Mouse (Mus musculus) liver, embryonic 13.5 days (tissue): ENCODE measurements around the gene Sntg2. TPM values are rescaled to one million over a fixed set of nuclear protein-coding genes. Genes with fewer than 3 reads are reported as not detected.

Experiments used
- ATAC-seq: fragments of 200-750 bp; cut with Nextera tagmentation; 2 replicates; pipeline ENCODE4 v1.8.0; 2017; ENCODE audit warnings: low read depth, mild to moderate bottlenecking, moderate number of reproducible peaks, moderate library complexity
- DNase-seq: peaks from one replicate; pipeline ENCODE4 v3.0.0; 2022
- H3K27ac ChIP-seq: fragments of 300-500 bp; sonication (generic); 2 replicates; pipeline ENCODE4 v1.5.1; 2015; ENCODE audit warnings: moderate library complexity, mild to moderate bottlenecking, inconsistent platforms
- H3K27me3 ChIP-seq: fragments of 300-500 bp; sonication (generic); 2 replicates; pipeline ENCODE4 v1.6.1; 2015; ENCODE audit warnings: mild to moderate bottlenecking, inconsistent platforms
- H3K36me3 ChIP-seq: fragments of 300-500 bp; sonication (generic); 2 replicates; pipeline ENCODE4 v1.6.1; 2015; ENCODE audit warnings: mild to moderate bottlenecking, inconsistent platforms
- H3K4me1 ChIP-seq: fragments of 300-500 bp; sonication (generic); replicated peaks from 2 replicates; pipeline ENCODE4 v1.6.1; 2015; ENCODE audit warnings: inconsistent platforms
- H3K4me2 ChIP-seq: fragments of 300-500 bp; sonication (generic); 2 replicates; pipeline ENCODE4 v1.6.1; 2015; ENCODE audit warnings: inconsistent platforms, mild to moderate bottlenecking, moderate library complexity
- H3K4me3 ChIP-seq: fragments of 300-500 bp; sonication (generic); replicated peaks from 2 replicates; pipeline ENCODE4 v1.5.1; 2015; ENCODE audit warnings: mild to moderate bottlenecking, inconsistent platforms
- H3K9ac ChIP-seq: fragments of 300-500 bp; sonication (generic); 2 replicates; pipeline ENCODE4 v1.6.1; 2015; ENCODE audit warnings: mild to moderate bottlenecking, inconsistent platforms
- H3K9me3 ChIP-seq: fragments of 300-500 bp; sonication (generic); replicated peaks from 2 replicates; pipeline ENCODE4 v1.6.1; 2016; ENCODE audit warnings: inconsistent platforms
- whole genome bisulfite sequencing: fragments of 180-500 bp; shearing (Covaris S2); methylation state at CpG from one replicate; pipeline ENCODE4 v1.1.7; 2015; ENCODE audit not compliant: insufficient replicate concordance; 5-methylcytosine and 5-hydroxymethylcytosine counted together
- polyA plus RNA-seq: library from polyadenylated mRNA; unstranded; fragments of >200 nt; fragmentation: Nextera tagmentation; extraction: Ambion mirVana; gene quantifications from 2 replicates; pipeline ENCODE4 v1.2.1, GENCODE M21; 2015

The Sntg2 gene
- polyA plus RNA-seq, 1 experiment from 2014 or later = 0.29 TPM

DNA sequence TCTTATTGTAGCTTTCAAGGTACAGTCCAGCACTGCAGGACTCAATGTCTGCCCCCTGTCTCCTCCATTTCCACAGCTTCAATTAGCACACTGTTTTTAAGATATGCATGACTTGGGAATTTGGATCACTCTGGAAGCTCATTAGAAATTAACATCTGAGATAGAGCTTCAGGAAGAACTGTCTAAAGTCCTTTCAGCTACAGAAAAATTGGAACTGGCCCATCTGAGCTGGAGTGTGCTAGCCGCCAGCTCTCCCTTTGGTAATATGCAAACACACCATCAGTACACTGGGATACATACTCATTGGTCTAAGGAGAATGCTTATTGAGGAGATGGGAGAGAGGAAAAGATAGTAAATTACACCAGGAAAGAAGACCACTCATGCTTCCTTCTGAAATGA, 25.1 kb downstream of the Sntg2 start:
- Histone ChIP-seq H3K4me1 (no peaks in the 10 kb centered on the region), H3K36me3 (no peaks in the 10 kb centered on the region), H3K27ac (no peak overlapping the region), H3K9me3 (no peaks in the 10 kb centered on the region), H3K9ac (no peak overlapping the region), H3K27me3 (no peaks in the 10 kb centered on the region), H3K4me3 (no peak overlapping the region), H3K4me2 (no peak overlapping the region)
- ATAC-seq = no peak
- 65% methylated on average over 1 of the region's 1 CpGs for WGBS
- no peak for DNase-seq

DNA sequence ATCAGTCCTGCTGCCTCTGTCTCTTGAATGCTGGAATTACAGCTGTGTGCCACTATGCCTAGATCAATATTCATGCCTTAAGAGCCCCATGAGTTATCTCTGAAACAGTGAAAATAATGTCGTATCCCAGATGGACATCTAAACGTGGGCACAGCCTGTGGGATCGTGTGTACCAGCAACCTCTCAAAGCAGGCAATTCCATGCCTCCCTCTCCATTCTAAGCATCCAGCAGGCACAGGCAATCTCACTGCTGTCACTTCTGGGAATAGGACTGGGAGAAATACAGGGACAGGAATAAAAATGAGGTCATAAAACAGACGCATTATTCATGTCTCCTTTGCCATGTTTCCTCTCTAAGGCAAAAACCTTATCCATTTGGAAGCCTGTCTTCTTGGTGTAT, 25.9 kb downstream of the Sntg2 start:
- H3K4me3 ChIP-seq = no peak overlapping the region
- ATAC-seq (no peak), DNase-seq (no peak)
- no peak overlapping the region for H3K27ac ChIP-seq
- H3K9ac ChIP-seq = no peak overlapping the region
- WGBS = 68% methylated on average over 4 of the region's 4 CpGs
- no peaks in the 10 kb centered on the region for H3K27me3 ChIP-seq
- no peak overlapping the region for H3K4me2 ChIP-seq
- H3K4me1 ChIP-seq = no peaks in the 10 kb centered on the region
- H3K9me3 ChIP-seq = no peaks in the 10 kb centered on the region
- no peaks in the 10 kb centered on the region for H3K36me3 ChIP-seq

DNA sequence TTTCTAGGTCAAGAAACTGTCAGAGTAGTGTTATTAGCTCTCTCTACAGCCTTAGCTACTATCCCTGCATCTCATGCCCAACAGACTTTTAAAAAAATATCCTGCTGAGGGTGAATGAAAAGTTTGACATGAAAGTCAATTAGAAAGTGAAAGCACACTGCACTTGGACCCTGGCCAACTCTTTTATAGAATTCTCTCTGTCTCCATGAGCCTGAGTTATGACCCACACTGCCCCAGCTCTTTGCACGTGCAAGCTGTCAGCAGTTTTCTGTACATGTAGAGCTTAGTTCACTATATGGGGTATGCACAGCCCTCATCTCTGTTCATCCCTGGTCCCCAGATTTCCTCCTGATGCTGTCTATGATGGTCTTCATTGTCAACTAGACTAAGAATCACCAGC, 28.4 kb downstream of the Sntg2 start:
- Histone ChIP-seq H3K4me2 (no peak overlapping the region), H3K4me1 (no peaks in the 10 kb centered on the region), H3K36me3 (no peaks in the 10 kb centered on the region), H3K27ac (no peak overlapping the region), H3K9ac (no peak overlapping the region), H3K9me3 (no peaks in the 10 kb centered on the region), H3K27me3 (no peaks in the 10 kb centered on the region), H3K4me3 (no peak overlapping the region)
- DNase-seq (no peak), ATAC-seq (no peak)
- WGBS = 43% methylated on average over 1 of the region's 1 CpGs

DNA sequence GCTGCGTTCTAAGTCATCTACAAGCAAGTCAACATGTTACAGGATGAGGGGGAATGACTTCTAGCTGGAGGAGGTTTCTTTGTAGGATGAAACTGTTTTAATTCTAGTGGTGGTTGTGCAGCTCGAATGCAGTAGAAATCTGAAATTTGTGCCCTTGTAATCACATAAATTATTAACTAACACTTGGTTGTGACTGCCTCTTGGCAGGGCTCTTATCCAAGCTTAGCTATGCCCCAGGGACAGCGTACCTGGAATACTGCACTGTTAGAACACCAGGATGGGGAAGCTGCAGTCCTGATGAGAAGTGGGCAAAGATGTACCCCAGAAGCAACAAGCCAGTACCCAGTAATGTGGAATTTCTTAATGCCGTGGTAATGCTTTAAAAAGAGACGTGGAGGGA, 36.9 kb downstream of the Sntg2 start:
- DNase-seq (no peak), ATAC-seq (no peak)
- no peak overlapping the region for H3K4me2 ChIP-seq
- no peaks in the 10 kb centered on the region for H3K9me3 ChIP-seq
- H3K4me3 ChIP-seq = no peak overlapping the region
- no peaks in the 10 kb centered on the region for H3K36me3 ChIP-seq
- WGBS = 59% methylated on average over 5 of the region's 5 CpGs
- H3K27ac ChIP-seq = no peak overlapping the region
- no peaks in the 10 kb centered on the region for H3K4me1 ChIP-seq
- no peak overlapping the region for H3K9ac ChIP-seq
- no peaks in the 10 kb centered on the region for H3K27me3 ChIP-seq

DNA sequence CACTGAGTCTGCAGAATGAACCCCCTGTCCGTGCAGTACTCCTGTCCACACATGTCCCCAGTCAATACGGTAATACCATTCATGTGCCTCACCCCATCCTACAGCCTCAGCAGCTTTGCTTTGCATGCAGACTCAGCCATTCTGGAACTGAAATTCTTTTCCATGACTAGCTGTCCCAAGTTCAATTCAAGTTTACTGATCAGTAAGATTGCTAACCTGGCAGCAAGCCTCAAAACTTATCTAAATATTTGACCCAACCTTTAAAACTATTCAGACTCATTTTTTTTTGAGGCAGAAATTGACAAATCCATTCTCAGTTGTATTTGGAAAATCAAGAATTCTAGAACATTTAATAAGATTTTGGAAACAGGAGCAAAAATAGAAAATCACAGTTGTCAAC, 38.7 kb downstream of the Sntg2 start:
- DNase-seq = no peak
- Histone ChIP-seq H3K4me3 (no peak overlapping the region), H3K4me1 (no peaks in the 10 kb centered on the region), H3K27me3 (no peaks in the 10 kb centered on the region), H3K9me3 (no peaks in the 10 kb centered on the region), H3K27ac (no peak overlapping the region), H3K9ac (no peak overlapping the region), H3K36me3 (no peaks in the 10 kb centered on the region), H3K4me2 (no peak overlapping the region)
- WGBS = 73% methylated on average over 2 of the region's 2 CpGs
- ATAC-seq = no peak

DNA sequence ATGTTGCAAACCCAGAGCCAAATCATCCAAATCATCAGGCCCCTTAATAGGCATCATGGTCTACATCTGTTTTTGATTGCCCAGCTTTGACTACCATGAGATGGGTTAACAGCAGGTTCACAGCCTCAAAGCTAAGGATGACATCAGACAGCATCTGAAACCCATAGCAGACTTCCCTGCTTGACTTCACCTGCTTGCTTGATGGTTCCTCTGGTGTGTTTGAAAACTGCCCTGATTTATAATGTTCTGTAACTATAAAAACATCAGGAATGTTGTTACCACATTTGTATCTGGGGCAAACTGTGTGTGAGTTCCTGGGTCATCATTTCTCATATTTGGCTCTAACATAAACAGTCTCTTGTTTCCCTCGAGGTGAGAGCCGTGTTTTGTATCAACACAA, 55.2 kb downstream of the Sntg2 start:
- Histone ChIP-seq H3K4me3 (no peak overlapping the region), H3K27ac (no peak overlapping the region), H3K9me3 (no peaks in the 10 kb centered on the region), H3K4me2 (no peak overlapping the region), H3K27me3 (no peaks in the 10 kb centered on the region), H3K4me1 (no peaks in the 10 kb centered on the region), H3K9ac (no peak overlapping the region), H3K36me3 (no peaks in the 10 kb centered on the region)
- ATAC-seq (no peak), DNase-seq (no peak)
- WGBS = 53% methylated on average over 2 of the region's 2 CpGs

DNA sequence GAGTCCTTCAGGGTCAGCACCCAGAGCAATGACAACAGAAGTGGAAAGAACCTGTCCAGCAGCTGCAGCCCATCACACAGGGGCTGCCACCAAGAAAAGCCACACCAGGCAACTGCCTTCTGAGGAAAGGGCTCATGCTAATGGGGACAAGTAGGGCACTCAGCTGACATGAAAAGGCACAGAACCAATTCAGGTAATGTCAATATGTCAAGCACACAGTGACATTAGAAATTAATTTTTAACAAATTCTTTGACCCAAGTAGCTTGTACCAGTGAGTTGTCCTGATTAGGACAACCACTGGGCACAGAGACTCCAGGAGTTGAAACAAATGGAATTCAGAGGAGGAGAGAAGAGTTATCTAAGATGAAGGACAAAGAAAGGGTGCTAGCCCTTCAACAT, 60.2 kb downstream of the Sntg2 start:
- Histone ChIP-seq H3K4me3 (no peak overlapping the region), H3K36me3 (no peaks in the 10 kb centered on the region), H3K27me3 (no peaks in the 10 kb centered on the region), H3K27ac (no peak overlapping the region), H3K4me2 (no peak overlapping the region), H3K9ac (no peak overlapping the region), H3K4me1 (no peaks in the 10 kb centered on the region), H3K9me3 (no peaks in the 10 kb centered on the region)
- no peak for ATAC-seq
- no peak for DNase-seq

DNA sequence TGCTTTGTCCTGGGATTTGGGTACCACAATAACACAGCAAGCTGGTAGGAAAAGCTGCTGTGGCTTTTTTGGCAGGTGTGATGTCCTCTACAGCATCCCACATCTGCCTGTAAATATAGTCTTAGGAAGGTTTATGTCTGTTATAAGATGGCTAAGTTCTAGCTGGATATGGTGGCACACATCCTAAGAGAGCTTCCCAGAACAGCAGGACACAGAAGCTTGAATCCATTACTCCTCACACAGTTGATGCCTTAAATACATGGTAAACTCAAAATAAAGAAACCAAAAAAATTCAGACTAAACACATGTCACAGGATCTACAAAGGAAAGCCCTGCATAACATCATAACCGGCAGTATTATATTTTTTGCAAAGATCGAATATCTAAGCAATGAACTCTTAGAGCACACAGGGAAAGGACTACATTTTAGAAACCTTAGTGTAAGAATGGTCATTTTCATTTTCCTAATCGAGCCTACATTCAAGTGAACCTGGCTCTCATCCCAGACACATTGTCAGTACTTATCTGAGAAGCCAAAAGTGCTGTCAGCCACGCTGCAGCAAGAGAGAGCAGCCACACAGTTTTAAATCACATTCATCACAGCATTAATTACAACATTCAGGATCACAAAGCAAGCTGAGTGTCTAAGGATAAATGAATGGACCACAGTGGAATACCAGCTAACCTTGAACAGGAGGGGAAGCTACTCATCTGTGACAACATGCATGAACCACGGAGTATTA, 64.8 kb downstream of the Sntg2 start:
- ATAC-seq (no peak), DNase-seq (no peak)
- no peak overlapping the region for H3K9ac ChIP-seq
- no peaks in the 10 kb centered on the region for H3K36me3 ChIP-seq
- no peaks in the 10 kb centered on the region for H3K9me3 ChIP-seq
- H3K4me3 ChIP-seq = no peak overlapping the region
- H3K4me2 ChIP-seq = no peak overlapping the region
- no peaks in the 10 kb centered on the region for H3K4me1 ChIP-seq
- 53% methylated on average over 5 of the region's 5 CpGs for WGBS
- H3K27ac ChIP-seq = no peak overlapping the region
- H3K27me3 ChIP-seq = no peaks in the 10 kb centered on the region

DNA sequence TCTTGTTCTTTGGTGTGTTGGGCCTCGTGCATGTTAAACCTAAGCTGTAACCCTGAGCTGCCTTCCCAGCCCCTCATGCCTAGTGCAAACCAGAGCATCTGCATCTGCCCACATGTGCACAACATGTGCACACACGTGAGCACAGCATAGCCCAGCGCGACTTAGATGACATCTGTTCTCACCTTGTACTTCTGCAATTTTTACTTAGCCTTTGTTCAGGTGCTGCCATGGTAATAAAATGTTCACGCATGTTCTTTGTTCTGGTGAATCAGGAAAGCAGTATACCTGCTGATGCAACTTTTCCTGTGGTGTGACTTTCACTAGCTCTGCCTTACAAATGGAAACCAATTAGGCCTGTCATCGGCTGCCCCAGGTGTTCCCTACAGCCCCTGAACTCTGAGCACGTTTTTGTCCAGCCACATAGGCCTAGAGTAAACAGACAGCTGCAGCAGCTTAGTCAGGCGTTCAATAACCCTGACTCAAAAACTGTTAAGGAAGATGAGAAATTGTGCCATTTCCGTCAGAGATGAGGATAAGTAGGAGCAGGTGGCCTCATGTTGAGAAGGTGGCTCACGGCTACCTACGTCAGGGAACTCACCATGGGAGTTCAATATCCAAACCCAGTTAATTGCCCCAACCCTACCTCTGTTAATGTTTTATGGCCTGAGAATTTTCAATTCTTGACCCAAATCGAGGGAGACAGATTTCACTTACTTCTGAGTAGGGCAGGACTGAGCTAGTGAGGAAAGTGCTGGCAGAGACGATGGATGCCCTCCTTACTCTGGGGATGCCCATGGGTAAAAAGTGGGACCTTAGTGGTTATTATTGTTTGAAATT, 80.2 kb downstream of the Sntg2 start:
- H3K9me3 ChIP-seq = no peaks in the 10 kb centered on the region
- H3K36me3 ChIP-seq = no peaks in the 10 kb centered on the region
- H3K27me3 ChIP-seq = no peaks in the 10 kb centered on the region
- H3K9ac ChIP-seq = no peak overlapping the region
- ATAC-seq (no peak), DNase-seq (no peak)
- no peaks in the 10 kb centered on the region for H3K4me1 ChIP-seq
- H3K27ac ChIP-seq = no peak overlapping the region
- no peak overlapping the region for H3K4me3 ChIP-seq
- no peak overlapping the region for H3K4me2 ChIP-seq
- WGBS = 59% methylated on average over 13 of the region's 13 CpGs

DNA sequence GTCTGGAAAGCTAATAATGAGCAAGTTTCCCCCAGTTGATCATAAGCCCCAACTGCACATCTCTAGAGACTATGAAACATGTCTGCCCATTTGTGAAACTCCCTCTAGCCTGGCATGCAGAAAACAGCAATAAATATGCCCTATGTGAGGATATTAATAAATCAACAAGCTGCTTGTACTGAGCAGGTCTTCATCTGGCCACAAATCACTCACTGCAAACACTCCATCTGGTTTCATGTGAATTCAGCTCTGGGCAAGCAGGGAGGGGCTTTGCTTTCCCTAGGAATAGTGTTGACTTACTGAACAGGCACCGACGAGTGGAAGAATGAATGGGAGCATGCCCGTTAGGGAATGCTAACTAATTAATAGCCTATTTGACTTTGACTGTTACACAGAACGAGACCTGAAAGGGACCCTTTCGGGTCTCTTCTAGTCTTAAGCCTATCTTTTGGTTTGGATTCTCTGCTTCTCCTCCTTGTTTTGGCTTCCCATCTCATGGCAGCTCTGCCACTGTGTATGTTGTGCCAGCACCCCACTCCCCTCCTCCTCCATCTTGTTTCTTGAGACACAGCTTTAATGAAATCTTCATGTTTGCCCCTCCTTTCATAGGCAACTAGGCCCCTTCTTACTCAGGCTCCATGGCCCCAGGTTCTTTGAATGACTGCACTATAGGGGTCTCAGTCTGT, 86.1 kb downstream of the Sntg2 start:
- no peaks in the 10 kb centered on the region for H3K36me3 ChIP-seq
- 62% methylated on average over 5 of the region's 5 CpGs for WGBS
- no peaks in the 10 kb centered on the region for H3K9me3 ChIP-seq
- no peak for DNase-seq
- H3K4me3 ChIP-seq = no peak overlapping the region
- no peak overlapping the region for H3K9ac ChIP-seq
- H3K4me1 ChIP-seq = no peaks in the 10 kb centered on the region
- H3K27me3 ChIP-seq = no peaks in the 10 kb centered on the region
- no peak for ATAC-seq
- H3K27ac ChIP-seq = no peak overlapping the region
- no peak overlapping the region for H3K4me2 ChIP-seq

DNA sequence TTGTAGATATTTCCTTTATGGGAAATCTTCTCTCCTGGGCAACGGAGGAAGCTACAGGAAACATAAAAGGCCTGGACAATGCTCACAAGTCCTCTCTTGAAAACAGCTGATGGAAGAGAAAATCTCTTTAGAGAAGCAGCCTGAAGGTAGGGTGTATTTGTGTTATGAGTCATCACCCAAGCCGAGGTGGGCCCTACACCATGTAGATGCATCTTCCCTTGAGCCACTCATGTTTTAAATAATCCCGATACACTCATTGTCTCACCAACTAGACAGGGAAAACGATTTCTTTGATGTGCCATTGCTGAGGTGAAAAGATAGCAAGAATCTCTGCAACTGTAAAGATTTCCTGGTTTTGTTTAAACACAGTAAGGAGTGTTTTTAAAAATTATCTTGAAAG, 89.4 kb downstream of the Sntg2 start:
- Histone ChIP-seq H3K36me3 (no peaks in the 10 kb centered on the region), H3K4me3 (no peak overlapping the region), H3K9me3 (no peaks in the 10 kb centered on the region), H3K9ac (no peak overlapping the region), H3K4me1 (no peaks in the 10 kb centered on the region), H3K27me3 (no peaks in the 10 kb centered on the region), H3K4me2 (no peak overlapping the region), H3K27ac (no peak overlapping the region)
- DNase-seq (no peak), ATAC-seq (no peak)
- 45% methylated on average over 4 of the region's 4 CpGs for WGBS
